Mouse (Mus musculus): ENCODE results near the gene Sgk1.

- TF ChIP-seq CTCF (IDR thresholded peaks at IDR 0.05; ENCODE audit: insufficient read depth, low read length) (no peak), POLR2A (IDR thresholded peaks at IDR 0.05; ENCODE audit: borderline replicate concordance, extremely low read depth, low read depth, low read length) (no peak)
These were observed 136.6 kb downstream of the Sgk1 start for GRCm38 (mm10) chr10:22018618-22019017.

Data from lung, adult 2 months (tissue).